Mouse (Mus musculus): ENCODE results near the gene Rasa2. TPM values are rescaled to one million over a fixed set of nuclear protein-coding genes. Genes with fewer than 3 reads are reported as not detected.

Gene Rasa2
- polyA plus RNA-seq, 1 experiment from 2014 or later, result 9.7 TPM

GRCm38 (mm10) chr9:96671249-96671648, 39.8 kb upstream of the Rasa2 start:
- Histone ChIP-seq H3K4me2 (ENCODE audit: low read length) (no peak overlapping the region), H3K4me1 (ENCODE audit: control insufficient read depth, insufficient read depth, low read length) (no peaks in the 10 kb centered on the region), H3K36me3 (ENCODE audit: control insufficient read depth, insufficient read depth, low read length) (no peaks in the 10 kb centered on the region), H3K9me3 (replicated peaks; ENCODE audit: control insufficient read depth, low read length) (no peaks in the 10 kb centered on the region), H3K9ac (ENCODE audit: low read length) (no peak overlapping the region), H3K4me3 (ENCODE audit: low read depth, low read length) (no peak overlapping the region), H3K27ac (ENCODE audit: low read depth, low read length) (no peak overlapping the region), H3K27me3 (replicated peaks; ENCODE audit: control insufficient read depth, insufficient read depth, low read length) (no peaks in the 10 kb centered on the region)
- no peak for DNase-seq (ENCODE audit: low spot score)
- 70% methylated on average over 12 of the region's 12 CpGs for WGBS
- no peak for ATAC-seq

- peak overlapping the region; percentile 51 for H3K9ac ChIP-seq (ENCODE audit: low read length)
- H3K4me2 ChIP-seq (ENCODE audit: low read length), result peak overlapping the region; percentile 53
- H3K27me3 ChIP-seq (replicated peaks; ENCODE audit: control insufficient read depth, insufficient read depth, low read length), result no peaks in the 10 kb centered on the region
- DNase-seq (ENCODE audit: low spot score) (peak; percentile 99), ATAC-seq (peak; percentile 100)
- H3K9me3 ChIP-seq (replicated peaks; ENCODE audit: control insufficient read depth, low read length), result no peaks in the 10 kb centered on the region
- no peaks in the 10 kb centered on the region for H3K36me3 ChIP-seq (ENCODE audit: control insufficient read depth, insufficient read depth, low read length)
- H3K4me1 ChIP-seq (ENCODE audit: control insufficient read depth, insufficient read depth, low read length), result no peaks in the 10 kb centered on the region
- H3K4me3 ChIP-seq (ENCODE audit: low read depth, low read length), result peak overlapping the region; percentile 27
- H3K27ac ChIP-seq (ENCODE audit: low read depth, low read length), result peak overlapping the region; percentile 74
- WGBS, result 1% methylated on average over 15 of the region's 15 CpGs
Observed at GRCm38 (mm10) chr9:96669877-96670276, 38.5 kb upstream of the Rasa2 start.

GRCm38 (mm10) chr9:96668628-96669027, 37.2 kb upstream of the Rasa2 start:
- Histone ChIP-seq H3K36me3 (ENCODE audit: control insufficient read depth, insufficient read depth, low read length) (no peaks in the 10 kb centered on the region), H3K4me1 (ENCODE audit: control insufficient read depth, insufficient read depth, low read length) (no peaks in the 10 kb centered on the region), H3K27ac (ENCODE audit: low read depth, low read length) (no peak overlapping the region), H3K9me3 (replicated peaks; ENCODE audit: control insufficient read depth, low read length) (no peaks in the 10 kb centered on the region), H3K4me3 (ENCODE audit: low read depth, low read length) (no peak overlapping the region), H3K27me3 (replicated peaks; ENCODE audit: control insufficient read depth, insufficient read depth, low read length) (no peaks in the 10 kb centered on the region), H3K9ac (ENCODE audit: low read length) (no peak overlapping the region), H3K4me2 (ENCODE audit: low read length) (no peak overlapping the region)
- DNase-seq (ENCODE audit: low spot score) (peak; percentile 75), ATAC-seq (peak; percentile 29; the same call in 1 of the 2 replicates)
- 45% methylated on average over 5 of the region's 5 CpGs for WGBS

GRCm38 (mm10) chr9:96660510-96661244, 29.3 kb upstream of the Rasa2 start:
- Histone ChIP-seq H3K9ac (ENCODE audit: low read length) (no peak overlapping the region), H3K4me1 (ENCODE audit: control insufficient read depth, insufficient read depth, low read length) (no peaks in the 10 kb centered on the region), H3K4me2 (ENCODE audit: low read length) (no peak overlapping the region), H3K36me3 (ENCODE audit: control insufficient read depth, insufficient read depth, low read length) (no peaks in the 10 kb centered on the region), H3K4me3 (ENCODE audit: low read depth, low read length) (no peak overlapping the region), H3K27ac (ENCODE audit: low read depth, low read length) (no peak overlapping the region), H3K27me3 (replicated peaks; ENCODE audit: control insufficient read depth, insufficient read depth, low read length) (no peaks in the 10 kb centered on the region), H3K9me3 (replicated peaks; ENCODE audit: control insufficient read depth, low read length) (no peaks in the 10 kb centered on the region)
- ATAC-seq (no peak), DNase-seq (ENCODE audit: low spot score) (peak; percentile 26)
- WGBS, result 70% methylated on average over 10 of the region's 10 CpGs

GRCm38 (mm10) chr9:96659801-96660200, 28.4 kb upstream of the Rasa2 start:
- no peak for ATAC-seq
- no peak overlapping the region for H3K4me2 ChIP-seq (ENCODE audit: low read length)
- H3K4me3 ChIP-seq (ENCODE audit: low read depth, low read length), result no peak overlapping the region

GRCm38 (mm10) chr9:96653538-96653937, 22.1 kb upstream of the Rasa2 start:
- Histone ChIP-seq H3K4me2 (ENCODE audit: low read length) (no peak overlapping the region), H3K9ac (ENCODE audit: low read length) (no peak overlapping the region), H3K9me3 (replicated peaks; ENCODE audit: control insufficient read depth, low read length) (no peaks in the 10 kb centered on the region), H3K4me1 (ENCODE audit: control insufficient read depth, insufficient read depth, low read length) (no peaks in the 10 kb centered on the region), H3K27me3 (replicated peaks; ENCODE audit: control insufficient read depth, insufficient read depth, low read length) (no peaks in the 10 kb centered on the region), H3K4me3 (ENCODE audit: low read depth, low read length) (no peak overlapping the region), H3K27ac (ENCODE audit: low read depth, low read length) (no peak overlapping the region), H3K36me3 (ENCODE audit: control insufficient read depth, insufficient read depth, low read length) (no peaks in the 10 kb centered on the region)
- WGBS, result 79% methylated on average over 4 of the region's 4 CpGs
- ATAC-seq (no peak), DNase-seq (ENCODE audit: low spot score) (no peak)

More at GRCm38 (mm10) chr9:96659801-96660200, 28.4 kb upstream of the Rasa2 start:
- WGBS, result 85% methylated on average over 2 of the region's 2 CpGs
- H3K9ac ChIP-seq (ENCODE audit: low read length), result no peak overlapping the region
- H3K27ac ChIP-seq (ENCODE audit: low read depth, low read length), result no peak overlapping the region
- no peaks in the 10 kb centered on the region for H3K9me3 ChIP-seq (replicated peaks; ENCODE audit: control insufficient read depth, low read length)
- no peaks in the 10 kb centered on the region for H3K4me1 ChIP-seq (ENCODE audit: control insufficient read depth, insufficient read depth, low read length)
- no peaks in the 10 kb centered on the region for H3K27me3 ChIP-seq (replicated peaks; ENCODE audit: control insufficient read depth, insufficient read depth, low read length)
- H3K36me3 ChIP-seq (ENCODE audit: control insufficient read depth, insufficient read depth, low read length), result no peaks in the 10 kb centered on the region
- no peak for DNase-seq (ENCODE audit: low spot score)

GRCm38 (mm10) chr9:96652763-96653162, 21.3 kb upstream of the Rasa2 start:
- DNase-seq (ENCODE audit: low spot score) (peak; percentile 27), ATAC-seq (no peak)
- Histone ChIP-seq H3K9me3 (replicated peaks; ENCODE audit: control insufficient read depth, low read length) (no peaks in the 10 kb centered on the region), H3K27ac (ENCODE audit: low read depth, low read length) (no peak overlapping the region), H3K36me3 (ENCODE audit: control insufficient read depth, insufficient read depth, low read length) (no peaks in the 10 kb centered on the region), H3K27me3 (replicated peaks; ENCODE audit: control insufficient read depth, insufficient read depth, low read length) (no peaks in the 10 kb centered on the region), H3K4me1 (ENCODE audit: control insufficient read depth, insufficient read depth, low read length) (no peaks in the 10 kb centered on the region), H3K4me2 (ENCODE audit: low read length) (no peak overlapping the region), H3K4me3 (ENCODE audit: low read depth, low read length) (no peak overlapping the region), H3K9ac (ENCODE audit: low read length) (no peak overlapping the region)
- 66% methylated on average over 6 of the region's 6 CpGs for WGBS

- Histone ChIP-seq H3K36me3 (ENCODE audit: control insufficient read depth, insufficient read depth, low read length) (no peaks in the 10 kb centered on the region), H3K4me3 (ENCODE audit: low read depth, low read length) (no peak overlapping the region), H3K4me2 (ENCODE audit: low read length) (no peak overlapping the region), H3K27ac (ENCODE audit: low read depth, low read length) (no peak overlapping the region), H3K9ac (ENCODE audit: low read length) (no peak overlapping the region), H3K4me1 (ENCODE audit: control insufficient read depth, insufficient read depth, low read length) (no peaks in the 10 kb centered on the region), H3K9me3 (replicated peaks; ENCODE audit: control insufficient read depth, low read length) (no peaks in the 10 kb centered on the region), H3K27me3 (replicated peaks; ENCODE audit: control insufficient read depth, insufficient read depth, low read length) (no peaks in the 10 kb centered on the region)
- 91% methylated on average over 7 of the region's 7 CpGs for WGBS
- DNase-seq (ENCODE audit: low spot score), result no peak
- no peak for ATAC-seq
Observed at GRCm38 (mm10) chr9:96650807-96651206, 19.4 kb upstream of the Rasa2 start.

- no peak overlapping the region for H3K27ac ChIP-seq (ENCODE audit: low read depth, low read length)
- 70% methylated on average over 9 of the region's 9 CpGs for WGBS
- H3K36me3 ChIP-seq (ENCODE audit: control insufficient read depth, insufficient read depth, low read length), result no peaks in the 10 kb centered on the region
- ATAC-seq (no peak), DNase-seq (ENCODE audit: low spot score) (no peak)
- no peak overlapping the region for H3K4me2 ChIP-seq (ENCODE audit: low read length)
- H3K9me3 ChIP-seq (replicated peaks; ENCODE audit: control insufficient read depth, low read length), result no peaks in the 10 kb centered on the region
- H3K4me3 ChIP-seq (ENCODE audit: low read depth, low read length), result no peak overlapping the region
- H3K4me1 ChIP-seq (ENCODE audit: control insufficient read depth, insufficient read depth, low read length), result no peaks in the 10 kb centered on the region
- H3K27me3 ChIP-seq (replicated peaks; ENCODE audit: control insufficient read depth, insufficient read depth, low read length), result no peaks in the 10 kb centered on the region
- H3K9ac ChIP-seq (ENCODE audit: low read length), result no peak overlapping the region
Observed at GRCm38 (mm10) chr9:96649924-96650323, 18.5 kb upstream of the Rasa2 start.

Measured in forebrain, embryonic 14.5 days (tissue).